Mouse (Mus musculus) small intestine, adult 2 months (tissue): ENCODE measurements around the gene Sphk1.

ENCODE experiments used
- CTCF ChIP-seq: fragments of 200-500 bp; IDR thresholded peaks from 2 replicates; pipeline ENCODE4 v1.5.1; 2012; ENCODE audit warnings: low read depth, mild to moderate bottlenecking, control low read depth, inconsistent platforms, low read length, moderate library complexity, mixed read lengths; ENCODE audit not compliant: insufficient replicate concordance, insufficient read length; ENCODE audit errors: extremely low read depth
- POLR2A ChIP-seq: fragments of 200-500 bp; IDR thresholded peaks from 2 replicates; pipeline ENCODE4 v1.6.1; 2012; ENCODE audit warnings: low read depth, mild to moderate bottlenecking, control low read depth, inconsistent platforms, low read length, moderate library complexity

DNA sequence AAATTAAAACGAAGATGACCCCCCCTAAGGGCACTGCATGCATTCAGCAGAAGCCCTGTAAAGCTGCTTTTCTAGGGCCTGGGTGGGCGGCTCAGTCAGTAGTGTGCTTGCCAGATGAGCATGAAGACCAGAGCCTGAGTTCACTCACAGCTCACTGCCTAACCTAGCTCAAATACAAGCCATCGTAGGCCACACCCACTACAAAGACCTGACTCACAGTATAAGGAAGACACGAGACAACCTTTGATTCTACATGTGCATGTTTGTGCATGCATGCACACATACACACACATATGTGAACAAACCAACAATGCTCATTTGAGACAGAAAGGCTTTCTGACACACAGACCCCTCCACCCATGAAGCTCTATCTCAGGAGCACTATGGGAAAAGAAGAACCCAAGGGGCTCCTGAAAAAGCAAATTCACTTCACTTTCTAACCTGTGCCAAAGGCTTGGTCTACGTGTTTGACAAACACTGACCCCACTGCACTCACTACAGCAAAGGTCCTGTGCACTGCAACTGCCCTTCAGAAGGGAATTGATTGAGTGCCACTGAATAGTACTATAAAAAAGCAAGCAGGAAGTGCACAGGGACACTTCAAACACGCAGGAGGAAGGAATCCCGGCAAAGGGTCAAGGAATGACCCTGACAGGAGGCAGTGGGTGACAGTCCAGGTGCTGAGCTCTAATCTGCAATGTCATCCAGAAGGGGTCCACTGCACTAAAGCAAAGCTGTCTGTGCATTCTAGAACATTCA is 34.7 kb downstream of the Sphk1 start:
- no peak for TF ChIP-seq CTCF
- TF ChIP-seq POLR2A = no peak; the same call in 1 of the 2 replicates
